Mouse (Mus musculus) spleen, adult 2 months (tissue): ENCODE measurements around the gene Nav2. TPM values are rescaled to one million over a fixed set of nuclear protein-coding genes. Genes with fewer than 3 reads are reported as not detected.

ENCODE experiments used
- DNase-seq, 2 experiments: peaks; one replicate each; pipeline versions ENCODE4 v3.0.0 to v3.0.0-alpha.2; 2012 to 2021; ENCODE audit warnings: low spot score in 2 of 2, low read depth in 1 of 2
- H3K27ac ChIP-seq: fragments of 200-500 bp; 2 replicates; pipeline ENCODE4 v1.5.1; 2012; ENCODE audit warnings: low read length, inconsistent platforms; ENCODE audit not compliant: insufficient read depth
- H3K27me3 ChIP-seq: fragments of 200-500 bp; 2 replicates; pipeline ENCODE4 v1.6.1; 2012; ENCODE audit warnings: mild to moderate bottlenecking, moderate library complexity, low read length, inconsistent platforms; ENCODE audit not compliant: control insufficient read depth, insufficient read depth
- H3K36me3 ChIP-seq: fragments of 200-500 bp; 2 replicates; pipeline ENCODE4 v1.6.1; 2012; ENCODE audit warnings: mild to moderate bottlenecking, low read length, inconsistent platforms; ENCODE audit not compliant: control insufficient read depth, insufficient read depth
- H3K4me1 ChIP-seq: fragments of 200-500 bp; 2 replicates; pipeline ENCODE4 v1.6.1; 2011; ENCODE audit warnings: inconsistent platforms; ENCODE audit not compliant: control insufficient read depth, insufficient read depth, insufficient read length
- H3K4me3 ChIP-seq: fragments of 200-500 bp; 2 replicates; pipeline ENCODE4 v1.5.1; 2011; ENCODE audit warnings: mild to moderate bottlenecking, inconsistent platforms; ENCODE audit not compliant: insufficient read depth, insufficient read length; ENCODE audit errors: extremely low read depth
- CTCF ChIP-seq: fragments of 200-500 bp; IDR thresholded peaks from 2 replicates; pipeline ENCODE4 v1.5.1; 2011; ENCODE audit warnings: mild to moderate bottlenecking, inconsistent platforms; ENCODE audit not compliant: insufficient read depth, insufficient read length, insufficient replicate concordance; ENCODE audit errors: extremely low read depth
- POLR2A ChIP-seq: fragments of 200-500 bp; IDR thresholded peaks from 2 replicates; pipeline ENCODE4 v1.6.1; 2011; ENCODE audit warnings: low read depth, low read length, inconsistent platforms
- WGBS: fragments of 180-500 bp; shearing (Covaris S2); methylation state at CpG from one replicate; pipeline ENCODE4 v1.1.7; 2018; 5-methylcytosine and 5-hydroxymethylcytosine counted together
- polyA plus RNA-seq: library from polyadenylated mRNA; depleted of rRNA; stranded (reverse); fragments of >200 nt; gene quantifications from 2 replicates; pipeline ENCODE4 v1.2.3, GENCODE M21; 2012

Gene Nav2
- polyA plus RNA-seq, 1 experiment: 3.5 TPM

GRCm38 (mm10) chr7:49206775-49207676 lies 298.5 kb downstream of the Nav2 start:
- Histone ChIP-seq H3K4me1 (no peaks in the 10 kb centered on the region), H3K36me3 (no peaks in the 10 kb centered on the region), H3K27ac (no peak overlapping the region), H3K27me3 (no peaks in the 10 kb centered on the region), H3K4me3 (no peak overlapping the region)
- WGBS: 69% methylated on average over 5 of the region's 5 CpGs
- DNase-seq: no peak
- TF ChIP-seq POLR2A (no peak), CTCF (no peak)

- no peaks in the 10 kb centered on the region for H3K27me3 ChIP-seq
- TF ChIP-seq CTCF (no peak), POLR2A (no peak)
- H3K4me3 ChIP-seq: no peak overlapping the region
- H3K27ac ChIP-seq: no peak overlapping the region
- no peaks in the 10 kb centered on the region for H3K36me3 ChIP-seq
- no peaks in the 10 kb centered on the region for H3K4me1 ChIP-seq
- DNase-seq: no peak
- WGBS: 71% methylated on average over 7 of the region's 7 CpGs
Measured at GRCm38 (mm10) chr7:49209526-49209925, 301.0 kb downstream of the Nav2 start.

DNA sequence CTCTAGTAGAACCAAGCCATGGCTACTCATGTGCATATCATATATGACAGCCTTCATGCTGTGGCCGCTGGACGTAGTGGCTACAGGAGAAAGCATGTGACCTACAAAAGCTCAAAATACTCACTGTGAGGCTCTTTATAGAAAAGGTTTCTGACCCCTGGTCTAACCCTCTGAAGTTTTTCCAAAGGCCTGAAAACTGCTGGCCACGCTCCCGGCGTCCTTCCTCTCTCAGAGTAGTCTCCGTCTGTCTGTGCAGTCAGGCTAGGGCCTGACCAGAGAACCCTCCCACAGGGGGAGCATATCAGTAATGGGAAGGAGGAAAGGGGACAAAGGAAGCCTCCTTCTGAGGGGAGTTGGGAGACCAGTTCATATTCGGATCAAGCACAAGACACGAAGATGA lies 302.2 kb downstream of the Nav2 start:
- Histone ChIP-seq H3K27me3 (no peaks in the 10 kb centered on the region), H3K36me3 (no peaks in the 10 kb centered on the region), H3K4me1 (no peaks in the 10 kb centered on the region), H3K27ac (no peak overlapping the region), H3K4me3 (no peak overlapping the region)
- TF ChIP-seq CTCF: no peak
- TF ChIP-seq POLR2A: no peak
- WGBS: 86% methylated on average over 8 of the region's 8 CpGs
- no peak for DNase-seq

GRCm38 (mm10) chr7:49213011-49213410 lies 304.5 kb downstream of the Nav2 start:
- Histone ChIP-seq H3K27ac (no peak overlapping the region), H3K36me3 (no peaks in the 10 kb centered on the region), H3K4me1 (no peaks in the 10 kb centered on the region), H3K27me3 (no peaks in the 10 kb centered on the region), H3K4me3 (no peak overlapping the region)
- no peak for DNase-seq
- TF ChIP-seq POLR2A (no peak), CTCF (no peak)
- WGBS: 71% methylated on average over 4 of the region's 4 CpGs

DNA sequence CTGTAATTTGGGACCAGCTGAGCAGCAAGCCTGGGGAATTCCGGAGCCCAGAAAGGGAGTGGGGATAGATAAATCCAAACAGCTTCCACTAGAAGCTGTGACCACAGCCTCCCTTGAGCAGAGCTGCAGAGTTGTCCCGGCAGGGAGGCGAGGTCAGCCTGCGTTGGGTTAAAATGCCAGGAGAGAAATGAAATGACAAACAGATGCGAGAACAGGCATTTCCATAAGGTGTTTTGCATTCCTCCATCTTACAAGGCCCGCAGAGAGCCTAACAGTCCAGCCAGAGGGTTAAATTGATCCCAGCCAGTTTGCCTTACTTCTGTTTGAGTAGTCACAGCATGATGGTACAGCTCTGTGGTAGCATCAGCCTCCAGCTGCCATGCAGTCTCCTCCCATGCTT lies 309.3 kb downstream of the Nav2 start:
- 88% methylated on average over 6 of the region's 6 CpGs for WGBS
- H3K27me3 ChIP-seq: no peaks in the 10 kb centered on the region
- H3K27ac ChIP-seq: no peak overlapping the region
- no peak for DNase-seq
- TF ChIP-seq CTCF (no peak), POLR2A (no peak)
- H3K36me3 ChIP-seq: no peaks in the 10 kb centered on the region
- no peak overlapping the region for H3K4me3 ChIP-seq
- no peaks in the 10 kb centered on the region for H3K4me1 ChIP-seq

GRCm38 (mm10) chr7:49225741-49226140 lies 317.2 kb downstream of the Nav2 start:
- Histone ChIP-seq H3K36me3 (no peaks in the 10 kb centered on the region), H3K4me3 (no peak overlapping the region), H3K4me1 (no peaks in the 10 kb centered on the region), H3K27me3 (no peaks in the 10 kb centered on the region), H3K27ac (no peak overlapping the region)
- 73% methylated on average over 5 of the region's 5 CpGs for WGBS
- no peak for DNase-seq
- no peak for TF ChIP-seq POLR2A
- TF ChIP-seq CTCF: no peak

GRCm38 (mm10) chr7:49232969-49233368 lies 324.5 kb downstream of the Nav2 start:
- H3K27ac ChIP-seq: no peak overlapping the region
- no peak overlapping the region for H3K4me3 ChIP-seq
- 86% methylated on average over 2 of the region's 2 CpGs for WGBS
- TF ChIP-seq POLR2A (no peak), CTCF (no peak)
- H3K27me3 ChIP-seq: no peaks in the 10 kb centered on the region
- no peaks in the 10 kb centered on the region for H3K36me3 ChIP-seq
- no peaks in the 10 kb centered on the region for H3K4me1 ChIP-seq
- DNase-seq: no peak
